Mouse (Mus musculus) kidney, adult 9 months (tissue): Measurements from ENCODE around the gene Gimap4.

Experiments
- DNase-seq: peaks from one replicate; pipeline ENCODE4 v3.0.0; 2022

The Gimap4 gene

GRCm38 (mm10) chr6:48702601-48703000, 18.3 kb downstream of the Gimap4 start:
- DNase-seq, result peak; percentile 42

- DNase-seq, result no peak
Observed at GRCm38 (mm10) chr6:48704146-48704545, 19.8 kb downstream of the Gimap4 start.

GRCm38 (mm10) chr6:48706130-48706529, 21.8 kb downstream of the Gimap4 start:
- DNase-seq, result no peak

- DNase-seq, result no peak
Observed at GRCm38 (mm10) chr6:48718455-48718854, 34.1 kb downstream of the Gimap4 start, which contains the start of the genes Gm28053 and Gimap7. TSS of gene Gm28053 (plus strand) at chr6:48718607. TSS of gene Gimap7 (plus strand) at chr6:48718621.

- no peak for DNase-seq
Observed at GRCm38 (mm10) chr6:48720326-48720725, 36.0 kb downstream of the Gimap4 start.

GRCm38 (mm10) chr6:48723468-48723867, 39.1 kb downstream of the Gimap4 start:
- no peak for DNase-seq

GRCm38 (mm10) chr6:48725476-48725875, 41.1 kb downstream of the Gimap4 start:
- peak; percentile 97 for DNase-seq

- DNase-seq, result no peak
Observed at GRCm38 (mm10) chr6:48727761-48728160, 43.4 kb downstream of the Gimap4 start.

GRCm38 (mm10) chr6:48732864-48733304, 48.5 kb downstream of the Gimap4 start:
- no peak for DNase-seq

GRCm38 (mm10) chr6:48733660-48734059, 49.3 kb downstream of the Gimap4 start:
- DNase-seq, result no peak

GRCm38 (mm10) chr6:48737053-48737452, 52.7 kb downstream of the Gimap4 start:
- DNase-seq, result no peak

- no peak for DNase-seq
Observed at GRCm38 (mm10) chr6:48737688-48738087, 53.3 kb downstream of the Gimap4 start.

GRCm38 (mm10) chr6:48738961-48739779, 54.8 kb downstream of the Gimap4 start, which contains the start of gene Gimap1:
TSS of gene Gimap1 (plus strand) at chr6:48739054.
- DNase-seq, result peak; percentile 55

- no peak for DNase-seq
Observed at GRCm38 (mm10) chr6:48739780-48740055, 55.4 kb downstream of the Gimap4 start.

GRCm38 (mm10) chr6:48740501-48741169, 56.3 kb downstream of the Gimap4 start:
- no peak for DNase-seq

GRCm38 (mm10) chr6:48741273-48741672, 56.9 kb downstream of the Gimap4 start:
- DNase-seq, result no peak
